Mouse (Mus musculus) thymus, adult 2 months (tissue): ENCODE results near the gene Hs6st3. TPM values are rescaled to one million over a fixed set of nuclear protein-coding genes. Genes with fewer than 3 reads are reported as not detected.

Experiments
- DNase-seq: peaks from one replicate; pipeline ENCODE4 v3.0.0; 2021
- H3K27ac ChIP-seq: fragments of 200-500 bp; 2 replicates; pipeline ENCODE4 v1.5.1; 2012; ENCODE audit warnings: low read length, control low read depth; ENCODE audit not compliant: control insufficient read depth, insufficient read depth
- H3K27me3 ChIP-seq: fragments of 200-500 bp; 2 replicates; pipeline ENCODE4 v1.6.1; 2012; ENCODE audit warnings: mild to moderate bottlenecking, low read length, moderate library complexity, mixed read lengths; ENCODE audit not compliant: control insufficient read depth, insufficient read depth
- H3K36me3 ChIP-seq: fragments of 200-500 bp; 2 replicates; pipeline ENCODE4 v1.6.1; 2012; ENCODE audit warnings: mild to moderate bottlenecking, low read length, moderate library complexity; ENCODE audit not compliant: control insufficient read depth, insufficient read depth
- H3K4me1 ChIP-seq: fragments of 200-500 bp; replicated peaks from 2 replicates; pipeline ENCODE4 v1.6.1; 2012; ENCODE audit warnings: low read length; ENCODE audit not compliant: control insufficient read depth, insufficient read depth
- H3K4me3 ChIP-seq: fragments of 200-500 bp; 2 replicates; pipeline ENCODE4 v1.5.1; 2012; ENCODE audit warnings: mild to moderate bottlenecking, low read length, control low read depth, moderate library complexity; ENCODE audit not compliant: control insufficient read depth, insufficient read depth
- CTCF ChIP-seq: fragments of 200-500 bp; IDR thresholded peaks from 2 replicates; pipeline ENCODE4 v1.5.1; 2012; ENCODE audit warnings: mild to moderate bottlenecking, control low read depth, low read length, moderate library complexity, borderline replicate concordance; ENCODE audit not compliant: control insufficient read depth, poor library complexity, insufficient read depth; ENCODE audit errors: extremely low read depth
- POLR2A ChIP-seq: fragments of 200-500 bp; IDR thresholded peaks from 2 replicates; pipeline ENCODE4 v1.6.1; 2012; ENCODE audit warnings: mild to moderate bottlenecking, low read length, control low read depth, moderate library complexity; ENCODE audit not compliant: control insufficient read depth, poor library complexity, insufficient read depth; ENCODE audit errors: extremely low read depth
- WGBS: fragments of 180-500 bp; shearing (Covaris S2); methylation state at CpG from one replicate; pipeline ENCODE4 v1.1.7; 2018; 5-methylcytosine and 5-hydroxymethylcytosine counted together
- polyA plus RNA-seq: library from polyadenylated mRNA; depleted of rRNA; stranded (reverse); fragments of >200 nt; gene quantifications from 2 replicates; pipeline ENCODE4 v1.2.3, GENCODE M21; 2012

The Hs6st3 gene
- polyA plus RNA-seq, 1 experiment, result 0.05 TPM

DNA sequence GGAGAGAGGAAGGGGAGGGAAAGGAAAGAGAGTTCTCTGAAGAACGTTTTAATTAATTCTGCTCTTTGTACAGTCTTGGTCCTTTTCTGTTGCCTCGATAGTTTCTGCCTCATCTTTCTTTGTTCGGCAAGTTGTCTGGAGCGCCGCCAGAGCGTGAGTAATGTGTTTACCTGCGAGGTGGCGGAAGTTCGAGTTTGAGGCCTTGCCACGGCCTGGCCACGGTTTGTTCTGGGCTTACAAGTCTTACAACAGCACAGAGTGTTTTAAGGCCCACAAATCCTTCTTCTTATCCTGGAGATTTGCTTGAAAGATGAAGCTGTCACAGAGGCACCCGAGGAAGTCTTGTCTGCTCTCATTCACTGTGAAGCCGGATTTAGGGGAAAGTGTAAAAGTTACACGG, 466.2 kb downstream of the Hs6st3 start:
- no peak overlapping the region for H3K4me3 ChIP-seq
- H3K36me3 ChIP-seq, result no peaks in the 10 kb centered on the region
- no peaks in the 10 kb centered on the region for H3K4me1 ChIP-seq
- no peak for DNase-seq
- no peak for TF ChIP-seq POLR2A
- no peak for TF ChIP-seq CTCF
- H3K27me3 ChIP-seq, result no peaks in the 10 kb centered on the region
- H3K27ac ChIP-seq, result no peak overlapping the region
- WGBS, result 91% methylated on average over 14 of the region's 14 CpGs

DNA sequence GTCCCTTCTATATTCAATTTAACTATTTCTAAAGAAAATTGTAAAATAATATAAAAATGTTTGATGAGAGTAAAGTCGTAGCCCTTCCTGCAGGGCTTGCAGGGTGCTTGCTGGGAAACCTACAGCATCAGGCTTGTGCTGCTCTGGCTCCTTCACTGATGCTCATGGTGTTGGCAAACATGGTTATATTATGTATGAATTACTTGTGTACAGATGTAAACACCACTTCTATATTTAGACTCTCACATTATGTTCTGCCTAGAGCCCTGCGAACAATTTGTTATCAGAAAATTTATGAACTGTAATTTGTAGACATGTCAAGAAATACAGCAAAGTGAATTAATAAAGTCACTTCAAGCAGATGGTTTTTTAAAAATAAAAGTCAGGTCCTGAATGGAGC, 474.7 kb downstream of the Hs6st3 start:
- 93% methylated on average over 2 of the region's 2 CpGs for WGBS
- TF ChIP-seq CTCF, result no peak
- no peak for TF ChIP-seq POLR2A
- Histone ChIP-seq H3K36me3 (no peaks in the 10 kb centered on the region), H3K27ac (no peak overlapping the region), H3K27me3 (no peaks in the 10 kb centered on the region), H3K4me3 (no peak overlapping the region), H3K4me1 (no peaks in the 10 kb centered on the region)
- DNase-seq, result no peak

DNA sequence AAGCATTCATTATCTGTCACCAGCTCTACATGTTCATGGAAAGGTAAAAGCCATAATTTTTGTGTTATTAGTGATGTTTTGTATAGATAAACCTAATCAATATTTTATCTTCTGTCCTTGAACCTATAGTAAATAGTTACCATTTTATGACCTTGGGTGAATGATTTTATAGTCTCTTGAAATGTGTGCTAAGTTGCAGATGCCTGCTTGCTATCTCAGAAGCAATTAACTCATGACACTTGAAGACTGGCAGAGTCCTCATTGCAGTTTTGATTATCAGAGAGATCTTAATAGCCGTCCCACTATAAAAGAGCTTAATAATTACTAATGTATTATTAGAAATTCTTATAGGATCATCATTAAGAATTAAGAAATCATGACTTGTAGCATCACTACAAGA, 491.0 kb downstream of the Hs6st3 start:
- 84% methylated on average over 1 of the region's 1 CpGs for WGBS

DNA sequence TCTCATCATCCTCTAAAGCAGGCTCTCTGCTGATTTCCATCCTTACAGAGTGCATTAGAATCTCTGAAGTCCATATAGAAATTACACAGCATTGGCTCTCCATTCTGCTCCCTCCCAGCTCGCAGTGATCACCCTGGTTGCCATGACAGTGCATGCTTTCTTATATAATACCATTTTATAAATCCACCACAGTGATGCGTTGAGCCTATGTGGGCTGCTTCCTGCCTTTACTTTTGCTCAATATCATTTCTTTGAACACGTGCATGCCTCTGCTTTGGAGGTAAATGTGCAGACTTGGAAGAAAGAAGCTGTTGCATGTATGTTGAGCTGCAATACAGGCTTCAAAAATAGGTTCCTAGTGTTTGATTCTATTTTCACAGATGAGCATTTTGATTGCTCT, 494.9 kb downstream of the Hs6st3 start:
- Histone ChIP-seq H3K36me3 (no peaks in the 10 kb centered on the region), H3K27ac (no peak overlapping the region), H3K27me3 (no peaks in the 10 kb centered on the region), H3K4me1 (no peaks in the 10 kb centered on the region), H3K4me3 (no peak overlapping the region)
- TF ChIP-seq POLR2A (no peak), CTCF (no peak)
- 70% methylated on average over 3 of the region's 3 CpGs for WGBS
- DNase-seq, result no peak

More for the DNA sequence above, 491.0 kb downstream of the Hs6st3 start:
- no peaks in the 10 kb centered on the region for H3K36me3 ChIP-seq
- TF ChIP-seq POLR2A (no peak), CTCF (no peak)
- no peak overlapping the region for H3K27ac ChIP-seq
- no peaks in the 10 kb centered on the region for H3K27me3 ChIP-seq
- no peak for DNase-seq
- H3K4me1 ChIP-seq, result no peaks in the 10 kb centered on the region
- no peak overlapping the region for H3K4me3 ChIP-seq

DNA sequence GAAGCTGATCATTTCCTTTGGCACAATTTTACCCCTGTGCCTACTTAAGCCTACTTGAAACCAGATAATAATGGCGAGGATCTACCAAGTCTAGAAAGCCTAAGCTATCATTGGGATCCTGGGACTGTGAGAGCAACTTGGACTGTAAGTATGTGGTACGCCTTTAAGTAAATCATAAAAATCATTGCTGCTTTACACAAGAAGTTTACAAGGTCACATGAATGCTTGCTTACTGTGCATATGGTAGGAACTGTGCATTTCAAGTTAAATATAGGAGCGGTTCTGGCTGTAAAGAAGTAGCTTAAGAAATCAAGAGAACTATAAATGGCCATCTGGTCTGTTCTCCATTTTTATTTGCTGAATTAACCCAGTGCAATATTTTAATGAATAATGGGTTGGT, 495.5 kb downstream of the Hs6st3 start:
- no peaks in the 10 kb centered on the region for H3K36me3 ChIP-seq
- 95% methylated on average over 3 of the region's 3 CpGs for WGBS
- DNase-seq, result no peak

DNA sequence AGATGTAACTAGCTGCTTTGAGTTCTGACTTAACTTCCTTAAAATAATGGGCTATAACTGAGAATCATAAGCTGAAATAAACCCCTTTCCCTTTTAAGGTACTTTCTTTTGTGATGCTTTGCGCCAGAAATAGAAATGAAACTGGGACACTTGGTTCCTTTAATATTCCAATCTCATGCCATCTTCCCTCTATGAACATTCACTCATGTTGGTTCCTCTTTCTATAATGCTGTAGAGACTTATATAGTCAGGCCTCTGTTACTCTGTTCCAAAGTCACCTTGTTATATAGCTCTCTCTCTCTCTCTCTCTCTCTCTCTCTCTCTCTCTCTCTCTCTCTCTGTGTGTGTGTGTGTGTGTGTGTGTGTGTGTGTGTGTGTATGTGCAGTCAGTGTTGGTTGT, 504.7 kb downstream of the Hs6st3 start:
- H3K4me1 ChIP-seq, result no peaks in the 10 kb centered on the region
- WGBS, result 96% methylated on average over 1 of the region's 1 CpGs

More for the DNA sequence above, 495.5 kb downstream of the Hs6st3 start:
- Histone ChIP-seq H3K27ac (no peak overlapping the region), H3K27me3 (no peaks in the 10 kb centered on the region), H3K4me1 (no peaks in the 10 kb centered on the region), H3K4me3 (no peak overlapping the region)
- no peak for TF ChIP-seq CTCF
- no peak for TF ChIP-seq POLR2A

DNA sequence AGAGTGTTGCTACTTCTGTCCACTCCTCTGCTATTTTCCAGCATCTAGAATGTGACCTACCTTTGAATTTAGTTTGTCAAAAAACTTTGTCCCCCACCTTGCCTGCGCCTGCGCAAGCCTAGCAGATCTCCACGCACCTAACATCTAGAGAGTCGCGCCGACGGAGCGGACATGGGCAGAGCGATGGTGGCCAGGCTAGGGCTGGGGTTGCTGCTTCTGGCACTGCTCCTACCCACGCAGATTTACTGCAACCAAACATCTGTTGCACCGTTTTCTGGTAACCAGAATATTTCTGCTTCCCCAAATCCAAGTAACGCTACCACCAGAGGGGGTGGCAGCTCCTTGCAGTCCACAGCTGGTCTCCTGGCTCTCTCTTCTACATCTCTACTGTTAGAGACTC, 505.7 kb downstream of the Hs6st3 start:
- Histone ChIP-seq H3K4me3 (no peak overlapping the region), H3K27me3 (no peaks in the 10 kb centered on the region), H3K4me1 (no peaks in the 10 kb centered on the region), H3K36me3 (no peaks in the 10 kb centered on the region), H3K27ac (no peak overlapping the region)
- no peak for DNase-seq
- 96% methylated on average over 12 of the region's 12 CpGs for WGBS
- TF ChIP-seq POLR2A (no peak), CTCF (no peak)

More for the DNA sequence above, 504.7 kb downstream of the Hs6st3 start:
- Histone ChIP-seq H3K27me3 (no peaks in the 10 kb centered on the region), H3K36me3 (no peaks in the 10 kb centered on the region), H3K4me3 (no peak overlapping the region), H3K27ac (no peak overlapping the region)
- DNase-seq, result no peak
- TF ChIP-seq POLR2A, result no peak
- TF ChIP-seq CTCF, result no peak
